Mouse (Mus musculus) ES-Bruce4 (cell line): ENCODE measurements at regions not wholly inside any gene's neighbourhood (a gene's known extent, or its start where the extent isn't known, plus 50 kb on each side); places are given as distances from the start of the nearest gene placed in this dataset.

Experiments
- CTCF ChIP-seq: IDR thresholded peaks from one replicate; pipeline ENCODE4 v1.8.1; 2011; ENCODE audit warnings: low read depth, low read length
- EP300 ChIP-seq: IDR thresholded peaks from 2 replicates; pipeline ENCODE4 v1.6.1; 2011; ENCODE audit warnings: low read depth, low read length; ENCODE audit not compliant: insufficient read depth

DNA sequence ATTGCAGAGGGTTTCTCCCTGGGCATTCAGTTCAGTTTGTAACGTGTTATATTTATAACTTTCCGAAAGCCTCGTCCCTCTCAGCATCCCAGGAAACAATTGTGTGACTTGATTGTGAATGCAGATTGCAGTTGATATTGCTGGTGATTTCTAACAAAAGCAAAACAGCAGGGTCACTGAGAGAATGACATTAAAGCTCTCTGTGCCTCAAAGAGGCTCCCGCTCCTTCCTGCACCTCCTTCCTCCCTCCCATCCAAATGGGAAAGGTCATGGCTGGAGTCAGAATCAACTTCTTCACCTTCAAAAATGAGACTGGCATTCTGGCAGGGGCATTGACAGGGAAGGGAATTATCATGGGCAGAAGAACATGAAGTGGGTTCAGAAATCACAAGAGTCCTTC, 251.9 kb downstream of the Gm10184 start:
- TF ChIP-seq CTCF (no peak), EP300 (no peak)
